ENCODE assay signal across 11 mouse cellular contexts in genomic region chr9:48694616-48695061, GRCm38 (mm10).
DNase-seq lines count a peak whose midpoint lies in the region; ATAC-seq and TF ChIP-seq lines count a peak whose summit lies in the region.
"Had no signal": no experiment of that assay in that cellular context is flagged by ENCODE, and none has a peak within 500 bp of the region (broad histone marks: within the 10 kb centered on the region; RNA-seq: fewer than 3 reads in every experiment).

No protein-coding gene starts in this region.

- H3K27ac ChIP-seq in heart, embryonic 11.5 days (ENCODE audit: low read depth, low read length): 0 out of 2 replicates have a peak overlapping the region, but pooled peaks have one; percentile 22
- peak overlapping the region; percentile 91 for H3K27ac ChIP-seq in midbrain, embryonic 11.5 days (ENCODE audit: low read depth, low read length)
- no peak overlapping the region for H3K27ac ChIP-seq in midbrain, embryonic 14.5 days (replicated peaks; ENCODE audit: low read depth, low read length)
- no peak overlapping the region for H3K27ac ChIP-seq in limb, embryonic 15.5 days
- peak overlapping the region; percentile 49 for H3K27ac ChIP-seq in stomach, postnatal 0 days (replicated peaks)
- H3K27ac ChIP-seq: liver, embryonic 15.5 days had no signal

- H3K4me2 ChIP-seq in heart, embryonic 11.5 days: peak overlapping the region; percentile 22
- H3K4me2 ChIP-seq in midbrain, embryonic 11.5 days: no peak overlapping the region
- H3K4me2 ChIP-seq in midbrain, embryonic 14.5 days (ENCODE audit: low read length): no peak overlapping the region
- no peak overlapping the region for H3K4me2 ChIP-seq in limb, embryonic 15.5 days
- 0 out of 2 replicates have a peak overlapping the region, but pooled peaks have one; percentile 11 for H3K4me2 ChIP-seq in stomach, postnatal 0 days (replicated peaks; ENCODE audit: low read depth)
- H3K4me2 ChIP-seq: liver, embryonic 15.5 days had no signal

- no peak for ATAC-seq in heart, embryonic 11.5 days (replicated peaks; ENCODE audit: insufficient number of reproducible peaks, low FRiP score, low TSS enrichment)
- no peak for ATAC-seq in midbrain, embryonic 11.5 days (ENCODE audit: low FRiP score)
- no peak for ATAC-seq in midbrain, embryonic 14.5 days (ENCODE audit: low FRiP score, low TSS enrichment)
- 0 out of 2 replicates have a peak, but pooled peaks have one; percentile 35 for ATAC-seq in limb, embryonic 15.5 days (ENCODE audit: insufficient number of reproducible peaks, low FRiP score, low TSS enrichment, low read depth)
- peak; percentile 64; the same call in 1 of the 2 replicates for ATAC-seq in stomach, postnatal 0 days (ENCODE audit: low FRiP score, low TSS enrichment)
- ATAC-seq: Patski had no signal

- WGBS in heart, embryonic 11.5 days (ENCODE audit: insufficient replicate concordance): 5% methylated on average over 10 of the region's 10 CpGs
- WGBS in midbrain, embryonic 11.5 days: 2% methylated on average over 10 of the region's 10 CpGs
- WGBS in midbrain, embryonic 14.5 days: 7% methylated on average over 10 of the region's 10 CpGs
- WGBS in limb, embryonic 15.5 days: 7% methylated on average over 10 of the region's 10 CpGs
- 16% methylated on average over 10 of the region's 10 CpGs for WGBS in stomach, postnatal 0 days

- intact Hi-C loops in heart, postnatal 10 days (cut with DNase I): no loop called here

- peaks cover 31% of the 10 kb centered on the region for H3K4me1 ChIP-seq in heart, embryonic 11.5 days (ENCODE audit: control insufficient read depth, insufficient read depth, low read length)
- peaks cover 51% of the 10 kb centered on the region for H3K4me1 ChIP-seq in midbrain, embryonic 11.5 days (ENCODE audit: control insufficient read depth, insufficient read depth, low read length)
- peaks cover 10% of the 10 kb centered on the region; the same call in 1 of the 2 replicates for H3K4me1 ChIP-seq in midbrain, embryonic 14.5 days (ENCODE audit: control insufficient read depth, insufficient read depth, low read length)
- H3K4me1 ChIP-seq in limb, embryonic 15.5 days: peaks cover 8% of the 10 kb centered on the region
- H3K4me1 ChIP-seq in stomach, postnatal 0 days (replicated peaks; ENCODE audit: control insufficient read depth, insufficient read depth): peaks cover 3% of the 10 kb centered on the region; the same call in 1 of the 2 replicates

- H3K27me3 ChIP-seq in heart, embryonic 11.5 days (ENCODE audit: control insufficient read depth, insufficient read depth, low read length): no peaks in the 10 kb centered on the region
- no peaks in the 10 kb centered on the region for H3K27me3 ChIP-seq in midbrain, embryonic 11.5 days (ENCODE audit: control insufficient read depth, insufficient read depth, low read length)
- H3K27me3 ChIP-seq in midbrain, embryonic 14.5 days (ENCODE audit: control insufficient read depth, insufficient read depth, low read length): no peaks in the 10 kb centered on the region
- peaks cover 20% of the 10 kb centered on the region; the same call in 1 of the 2 replicates for H3K27me3 ChIP-seq in limb, embryonic 15.5 days
- H3K27me3 ChIP-seq in stomach, postnatal 0 days (ENCODE audit: control insufficient read depth, insufficient read depth, low read length): no peaks in the 10 kb centered on the region

- H3K9ac ChIP-seq in heart, embryonic 11.5 days (ENCODE audit: low read depth, low read length): no peak overlapping the region
- H3K9ac ChIP-seq in midbrain, embryonic 11.5 days (ENCODE audit: low read length): no peak overlapping the region
- no peak overlapping the region for H3K9ac ChIP-seq in midbrain, embryonic 14.5 days (replicated peaks; ENCODE audit: low read length)
- H3K9ac ChIP-seq in limb, embryonic 15.5 days: no peak overlapping the region
- H3K9ac ChIP-seq in stomach, postnatal 0 days (ENCODE audit: low read length): peak overlapping the region; percentile 41; the same call in 1 of the 2 replicates
- H3K9ac ChIP-seq: liver, embryonic 15.5 days had no signal

- TF ChIP-seq CTCF in stomach, postnatal 0 days (IDR thresholded peaks at IDR 0.05; ENCODE audit: low read depth): no peak

- DNase-seq in heart, postnatal 10 days: no peak
- peak; percentile 90 for DNase-seq in midbrain, embryonic 11.5 days (ENCODE audit: low spot score, missing footprints)
- DNase-seq in midbrain, embryonic 14.5 days: no peak
- DNase-seq in stomach, postnatal 0 days (ENCODE audit: low spot score): peak; percentile 59
- DNase-seq in left cerebral cortex, adult 9 months (ENCODE audit: low spot score in 2 of 2): no peak
- no peak for DNase-seq in left cerebral cortex, adult 18-20 months (ENCODE audit: low spot score in 2 of 2)
- DNase-seq: B cell, adult 2 months had no signal

- H3K4me3 ChIP-seq in heart, embryonic 11.5 days (ENCODE audit: low read depth, low read length): no peak overlapping the region
- no peak overlapping the region for H3K4me3 ChIP-seq in midbrain, embryonic 11.5 days (ENCODE audit: low read depth, low read length)
- H3K4me3 ChIP-seq in midbrain, embryonic 14.5 days (replicated peaks; ENCODE audit: low read depth, low read length): no peak overlapping the region
- no peak overlapping the region for H3K4me3 ChIP-seq in limb, embryonic 15.5 days
- no peak overlapping the region for H3K4me3 ChIP-seq in stomach, postnatal 0 days (ENCODE audit: low read depth, low read length)
- H3K4me3 ChIP-seq: liver, embryonic 15.5 days had no signal

- H3K36me3 ChIP-seq in heart, embryonic 11.5 days (ENCODE audit: control insufficient read depth, insufficient read depth, low read length): no peaks in the 10 kb centered on the region
- H3K36me3 ChIP-seq in midbrain, embryonic 11.5 days (ENCODE audit: control insufficient read depth, insufficient read depth, low read length): no peaks in the 10 kb centered on the region
- H3K36me3 ChIP-seq in midbrain, embryonic 14.5 days (ENCODE audit: control insufficient read depth, insufficient read depth, low read length): no peaks in the 10 kb centered on the region
- H3K36me3 ChIP-seq in limb, embryonic 15.5 days: no peaks in the 10 kb centered on the region
- H3K36me3 ChIP-seq in stomach, postnatal 0 days (ENCODE audit: control insufficient read depth, insufficient read depth, low read length): no peaks in the 10 kb centered on the region
- H3K36me3 ChIP-seq: liver, embryonic 15.5 days had no signal

- TF ChIP-seq EP300 in stomach, postnatal 0 days (optimal IDR thresholded peaks at IDR 0.05): no peak

- no peaks in the 10 kb centered on the region for H3K9me3 ChIP-seq in heart, embryonic 11.5 days (replicated peaks; ENCODE audit: control insufficient read depth, low read length)
- no peaks in the 10 kb centered on the region for H3K9me3 ChIP-seq in midbrain, embryonic 11.5 days (ENCODE audit: control insufficient read depth, low read length)
- H3K9me3 ChIP-seq in midbrain, embryonic 14.5 days (ENCODE audit: control insufficient read depth, low read length): no peaks in the 10 kb centered on the region
- no peaks in the 10 kb centered on the region for H3K9me3 ChIP-seq in limb, embryonic 15.5 days
- no peaks in the 10 kb centered on the region for H3K9me3 ChIP-seq in stomach, postnatal 0 days (ENCODE audit: control insufficient read depth, low read length)
- H3K9me3 ChIP-seq: liver, embryonic 15.5 days had no signal

Comparison
In these comparisons a context has a peak if more than half of its experiments do, and no peak if none do; other contexts are left out.
1. H3K27ac ChIP-seq: peak in heart, embryonic 11.5 days (single experiment), midbrain, embryonic 11.5 days (single experiment) and stomach, postnatal 0 days (single experiment); none in midbrain, embryonic 14.5 days (single experiment) and limb, embryonic 15.5 days (single experiment).
2. DNase-seq: peak in midbrain, embryonic 11.5 days (single experiment) and stomach, postnatal 0 days (single experiment); none in heart, postnatal 10 days (0 of 2), midbrain, embryonic 14.5 days (single experiment), left cerebral cortex, adult 9 months (0 of 2) and left cerebral cortex, adult 18-20 months (0 of 2).
3. ATAC-seq: peak in limb, embryonic 15.5 days (single experiment) and stomach, postnatal 0 days (single experiment); none in heart, embryonic 11.5 days (single experiment), midbrain, embryonic 11.5 days (single experiment) and midbrain, embryonic 14.5 days (single experiment).
4. H3K4me2 ChIP-seq: peak in heart, embryonic 11.5 days (single experiment) and stomach, postnatal 0 days (single experiment); none in midbrain, embryonic 11.5 days (single experiment), midbrain, embryonic 14.5 days (single experiment) and limb, embryonic 15.5 days (single experiment).